Mouse (Mus musculus): ENCODE measurements around the gene Ndufaf2.

Gene Ndufaf2

GRCm38 (mm10) chr13:108039375-108039774 is 119.0 kb downstream of the Ndufaf2 start:
- no peak for DNase-seq (ENCODE audit: low spot score)

- no peak for DNase-seq (ENCODE audit: low spot score)
Measured at GRCm38 (mm10) chr13:108032789-108033188, 125.6 kb downstream of the Ndufaf2 start.

- DNase-seq (ENCODE audit: low spot score), result no peak
Measured at GRCm38 (mm10) chr13:108025802-108026201, 132.6 kb downstream of the Ndufaf2 start.

GRCm38 (mm10) chr13:108017349-108017748 is 141.1 kb downstream of the Ndufaf2 start:
- DNase-seq (ENCODE audit: low spot score), result no peak

GRCm38 (mm10) chr13:108015166-108015565 is 143.3 kb downstream of the Ndufaf2 start:
- no peak for DNase-seq (ENCODE audit: low spot score)

GRCm38 (mm10) chr13:108013839-108014238 is 144.6 kb downstream of the Ndufaf2 start:
- DNase-seq (ENCODE audit: low spot score), result no peak

- DNase-seq (ENCODE audit: low spot score), result no peak
Measured at GRCm38 (mm10) chr13:108013110-108013509, 145.3 kb downstream of the Ndufaf2 start.

GRCm38 (mm10) chr13:108007861-108008260 is 150.6 kb downstream of the Ndufaf2 start:
- no peak for DNase-seq (ENCODE audit: low spot score)

- no peak for DNase-seq (ENCODE audit: low spot score)
Measured at GRCm38 (mm10) chr13:107996301-107996700, 162.1 kb downstream of the Ndufaf2 start.

GRCm38 (mm10) chr13:107995211-107995610 is 163.2 kb downstream of the Ndufaf2 start:
- no peak for DNase-seq (ENCODE audit: low spot score)

GRCm38 (mm10) chr13:107992573-107992972 is 165.8 kb downstream of the Ndufaf2 start:
- no peak for DNase-seq (ENCODE audit: low spot score)

- no peak for DNase-seq (ENCODE audit: low spot score)
Measured at GRCm38 (mm10) chr13:107984641-107985040, 173.8 kb downstream of the Ndufaf2 start.

GRCm38 (mm10) chr13:107984186-107984585 is 174.2 kb downstream of the Ndufaf2 start:
- no peak for DNase-seq (ENCODE audit: low spot score)

- no peak for DNase-seq (ENCODE audit: low spot score)
Measured at GRCm38 (mm10) chr13:107983231-107983847, 175.1 kb downstream of the Ndufaf2 start.

- no peak for DNase-seq (ENCODE audit: low spot score)
Measured at GRCm38 (mm10) chr13:107979461-107979860, 179.0 kb downstream of the Ndufaf2 start.

GRCm38 (mm10) chr13:107976886-107977656 is 181.4 kb downstream of the Ndufaf2 start:
- DNase-seq (ENCODE audit: low spot score), result no peak

- no peak for DNase-seq (ENCODE audit: low spot score)
Measured at GRCm38 (mm10) chr13:107972451-107972850, 186.0 kb downstream of the Ndufaf2 start.

- no peak for DNase-seq (ENCODE audit: low spot score)
Measured at GRCm38 (mm10) chr13:107971868-107972267, 186.6 kb downstream of the Ndufaf2 start.

GRCm38 (mm10) chr13:107970422-107971142 is 187.8 kb downstream of the Ndufaf2 start:
- DNase-seq (ENCODE audit: low spot score), result no peak

- DNase-seq (ENCODE audit: low spot score), result no peak
Measured at GRCm38 (mm10) chr13:107969961-107970391, 188.4 kb downstream of the Ndufaf2 start.

GRCm38 (mm10) chr13:107964616-107965015 is 193.8 kb downstream of the Ndufaf2 start:
- no peak for DNase-seq (ENCODE audit: low spot score)

- DNase-seq (ENCODE audit: low spot score), result no peak
Measured at GRCm38 (mm10) chr13:107963471-107963870, 195.0 kb downstream of the Ndufaf2 start.

- DNase-seq (ENCODE audit: low spot score), result no peak
Measured at GRCm38 (mm10) chr13:107962741-107963140, 195.7 kb downstream of the Ndufaf2 start.
